Mouse (Mus musculus) embryonic facial prominence, embryonic 11.5 days (tissue): ENCODE results near the gene Pex19. TPM values are rescaled to one million over a fixed set of nuclear protein-coding genes. Genes with fewer than 3 reads are reported as not detected.

ENCODE experiments used
- ATAC-seq: fragments of 200-750 bp; cut with Nextera tagmentation; replicated peaks from 2 replicates; pipeline ENCODE4 v1.8.0; 2017; ENCODE audit warnings: low read depth; ENCODE audit not compliant: insufficient number of reproducible peaks, low FRiP score, low TSS enrichment
- DNase-seq: peaks from one replicate; pipeline ENCODE4 v3.0.0-alpha.2; 2015; ENCODE audit warnings: low spot score
- H3K27ac ChIP-seq: fragments of 300-500 bp; sonication (generic); replicated peaks from 2 replicates; pipeline ENCODE4 v1.5.1; 2014; ENCODE audit warnings: mild to moderate bottlenecking, low read depth, low read length, control low read depth
- H3K27me3 ChIP-seq: fragments of 300-500 bp; sonication (generic); 2 replicates; pipeline ENCODE4 v1.6.1; 2014; ENCODE audit warnings: mild to moderate bottlenecking, low read length, moderate library complexity, mixed read lengths; ENCODE audit not compliant: control insufficient read depth, insufficient read depth
- H3K36me3 ChIP-seq: fragments of 300-500 bp; sonication (generic); replicated peaks from 2 replicates; pipeline ENCODE4 v1.6.1; 2014; ENCODE audit warnings: low read depth, mild to moderate bottlenecking, low read length, moderate library complexity, mixed read lengths; ENCODE audit not compliant: control insufficient read depth, insufficient read depth
- H3K4me1 ChIP-seq: fragments of 300-500 bp; sonication (generic); 2 replicates; pipeline ENCODE4 v1.6.1; 2014; ENCODE audit warnings: low read length, mixed read lengths; ENCODE audit not compliant: control insufficient read depth, insufficient read depth
- H3K4me2 ChIP-seq: fragments of 300-500 bp; sonication (generic); 2 replicates; pipeline ENCODE4 v1.6.1; 2014; ENCODE audit warnings: low read depth, mild to moderate bottlenecking, control low read depth, low read length, moderate library complexity
- H3K4me3 ChIP-seq: fragments of 300-500 bp; sonication (generic); 2 replicates; pipeline ENCODE4 v1.5.1; 2014; ENCODE audit warnings: low read depth, low read length, control low read depth
- H3K9ac ChIP-seq: fragments of 300-500 bp; sonication (generic); replicated peaks from 2 replicates; pipeline ENCODE4 v1.6.1; 2014; ENCODE audit warnings: mild to moderate bottlenecking, control low read depth, low read length
- H3K9me3 ChIP-seq: fragments of 300-500 bp; sonication (generic); replicated peaks from 2 replicates; pipeline ENCODE4 v1.6.1; 2016; ENCODE audit warnings: mild to moderate bottlenecking, low read length, inconsistent platforms, mixed read lengths; ENCODE audit not compliant: control insufficient read depth
- WGBS: fragments of 180-500 bp; shearing (Covaris S2); extraction: QIAGEN DNeasy Blood & Tissue Kit; methylation state at CpG from one replicate; pipeline ENCODE4 v1.1.7; 2014; 5-methylcytosine and 5-hydroxymethylcytosine counted together
- polyA plus RNA-seq: library from polyadenylated mRNA; unstranded; fragments of >200 nt; fragmentation: Nextera tagmentation; extraction: Ambion mirVana; gene quantifications from 2 replicates; pipeline ENCODE4 v1.2.1, GENCODE M21; 2014

Gene Pex19
- polyA plus RNA-seq, 1 experiment from 2014 or later: 153 TPM

- Histone ChIP-seq H3K27ac (no peak overlapping the region), H3K36me3 (peaks cover 11% of the 10 kb centered on the region; the same call in 1 of the 2 replicates), H3K4me1 (no peaks in the 10 kb centered on the region), H3K9ac (no peak overlapping the region), H3K9me3 (no peaks in the 10 kb centered on the region), H3K4me2 (no peak overlapping the region), H3K4me3 (no peak overlapping the region), H3K27me3 (no peaks in the 10 kb centered on the region)
- ATAC-seq (no peak), DNase-seq (no peak)
- 91% methylated on average over 5 of the region's 5 CpGs for WGBS
These were observed 46.6 kb downstream of the Pex19 start for GRCm38 (mm10) chr1:172173181-172173580.

- 93% methylated on average over 7 of the region's 7 CpGs for WGBS
- H3K36me3 ChIP-seq: peaks cover 4% of the 10 kb centered on the region; the same call in 1 of the 2 replicates
- H3K4me1 ChIP-seq: no peaks in the 10 kb centered on the region
These were observed 51.2 kb downstream of the Pex19 start for GRCm38 (mm10) chr1:172177791-172178190.

DNA sequence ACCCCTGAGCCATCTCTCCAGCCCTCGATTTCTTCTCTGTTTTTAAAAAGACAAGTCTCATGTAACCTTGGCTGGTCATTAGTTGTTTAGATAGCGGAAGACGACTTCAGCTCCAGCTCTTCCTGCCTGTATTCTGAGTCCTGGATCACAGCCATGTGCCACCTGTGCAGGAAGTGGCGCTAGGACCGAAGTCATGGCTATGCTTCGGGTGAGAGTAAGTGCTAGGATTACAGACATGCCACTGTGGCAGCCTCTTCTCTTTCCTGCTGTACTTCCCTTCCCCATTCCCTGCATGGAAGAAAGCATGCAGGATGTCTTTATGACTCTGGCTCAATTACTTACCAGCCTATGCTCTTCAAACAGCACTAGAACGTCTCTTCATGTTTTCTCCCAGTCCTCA, 52.5 kb downstream of the Pex19 start:
- Histone ChIP-seq H3K4me3 (no peak overlapping the region), H3K27me3 (no peaks in the 10 kb centered on the region), H3K9me3 (no peaks in the 10 kb centered on the region), H3K27ac (no peak overlapping the region), H3K4me1 (no peaks in the 10 kb centered on the region), H3K9ac (no peak overlapping the region), H3K4me2 (no peak overlapping the region), H3K36me3 (peaks cover under 1% of the 10 kb centered on the region; the same call in 1 of the 2 replicates)
- ATAC-seq: no peak
- no peak for DNase-seq
- 76% methylated on average over 7 of the region's 7 CpGs for WGBS

More at GRCm38 (mm10) chr1:172177791-172178190, 51.2 kb downstream of the Pex19 start:
- DNase-seq (no peak), ATAC-seq (no peak)
- Histone ChIP-seq H3K27ac (no peak overlapping the region), H3K4me3 (no peak overlapping the region), H3K9me3 (no peaks in the 10 kb centered on the region), H3K9ac (no peak overlapping the region), H3K27me3 (no peaks in the 10 kb centered on the region), H3K4me2 (no peak overlapping the region)

DNA sequence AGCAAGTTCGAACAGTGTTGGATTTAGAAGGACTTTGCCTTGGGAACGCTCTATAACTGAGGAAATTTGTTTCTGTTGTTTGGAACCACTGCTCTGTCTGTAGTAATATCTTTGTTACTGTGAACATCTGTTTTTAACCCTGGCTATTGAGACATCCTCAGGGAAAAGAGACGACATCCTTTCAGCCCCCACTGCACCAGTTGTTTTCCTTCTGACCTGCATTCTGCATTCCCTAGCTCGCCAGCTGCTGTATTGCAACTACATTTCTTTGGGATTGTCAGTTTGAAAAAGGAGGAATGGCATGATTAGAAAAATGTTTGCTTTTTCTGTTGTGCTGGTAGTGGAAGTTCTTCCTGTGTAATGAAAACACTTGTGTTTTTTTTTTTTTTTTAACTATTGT, 54.3 kb downstream of the Pex19 start:
- 76% methylated on average over 4 of the region's 4 CpGs for WGBS
- no peaks in the 10 kb centered on the region; the same call in 1 of the 2 replicates for H3K36me3 ChIP-seq

DNA sequence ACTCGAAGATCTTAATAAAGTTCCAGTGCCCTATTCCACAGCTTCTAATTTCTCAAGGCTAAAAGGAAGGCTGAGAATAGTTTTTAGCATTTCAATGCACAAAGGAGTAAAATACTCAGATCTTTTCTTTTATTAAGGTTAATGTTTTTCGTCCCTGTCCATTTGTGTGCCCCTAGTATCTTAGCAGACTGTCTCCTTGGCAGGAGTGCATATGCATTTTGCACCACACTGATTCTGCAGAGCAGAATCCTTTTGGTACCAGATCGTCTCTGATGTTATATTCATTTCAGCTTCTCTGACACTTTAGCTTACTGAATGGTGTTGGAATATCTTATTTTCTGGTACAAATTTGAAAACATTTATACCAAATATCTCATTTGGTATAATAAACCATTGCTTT, 55.2 kb downstream of the Pex19 start:
- H3K9ac ChIP-seq: no peak overlapping the region
- H3K4me1 ChIP-seq: no peaks in the 10 kb centered on the region
- H3K27me3 ChIP-seq: no peaks in the 10 kb centered on the region
- H3K9me3 ChIP-seq: no peaks in the 10 kb centered on the region
- H3K27ac ChIP-seq: no peak overlapping the region
- DNase-seq (no peak), ATAC-seq (no peak)
- H3K4me3 ChIP-seq: no peak overlapping the region
- no peak overlapping the region for H3K4me2 ChIP-seq
- 93% methylated on average over 3 of the region's 3 CpGs for WGBS
- peaks cover 1% of the 10 kb centered on the region for H3K36me3 ChIP-seq

More for the DNA sequence above, 54.3 kb downstream of the Pex19 start:
- Histone ChIP-seq H3K4me3 (no peak overlapping the region), H3K4me2 (no peak overlapping the region), H3K9me3 (no peaks in the 10 kb centered on the region), H3K27me3 (no peaks in the 10 kb centered on the region), H3K27ac (no peak overlapping the region), H3K9ac (no peak overlapping the region), H3K4me1 (no peaks in the 10 kb centered on the region)
- ATAC-seq (no peak), DNase-seq (no peak)

- no peak overlapping the region for H3K27ac ChIP-seq
- H3K27me3 ChIP-seq: no peaks in the 10 kb centered on the region
- H3K4me3 ChIP-seq: no peak overlapping the region
- no peaks in the 10 kb centered on the region for H3K4me1 ChIP-seq
- no peak for DNase-seq
- no peak overlapping the region for H3K9ac ChIP-seq
- H3K9me3 ChIP-seq: no peaks in the 10 kb centered on the region
- H3K36me3 ChIP-seq: peaks cover 3% of the 10 kb centered on the region
- WGBS: 92% methylated on average over 6 of the region's 6 CpGs
- H3K4me2 ChIP-seq: no peak overlapping the region
- no peak for ATAC-seq
These were observed 56.5 kb downstream of the Pex19 start for GRCm38 (mm10) chr1:172183056-172183455.

GRCm38 (mm10) chr1:172183915-172184314, 57.4 kb downstream of the Pex19 start:
- no peaks in the 10 kb centered on the region for H3K9me3 ChIP-seq
- H3K27me3 ChIP-seq: no peaks in the 10 kb centered on the region
- no peak for ATAC-seq
- no peak overlapping the region for H3K4me3 ChIP-seq
- H3K36me3 ChIP-seq: peaks cover 3% of the 10 kb centered on the region
- H3K4me2 ChIP-seq: no peak overlapping the region
- H3K27ac ChIP-seq: no peak overlapping the region
- DNase-seq: no peak
- H3K4me1 ChIP-seq: no peaks in the 10 kb centered on the region
- no peak overlapping the region for H3K9ac ChIP-seq
